Mouse (Mus musculus) spleen, adult 2 months (tissue): ENCODE results near the gene Adcy10.

Source experiments
- CTCF ChIP-seq: fragments of 200-500 bp; IDR thresholded peaks from 2 replicates; pipeline ENCODE4 v1.5.1; 2011; ENCODE audit warnings: mild to moderate bottlenecking, inconsistent platforms; ENCODE audit not compliant: insufficient read depth, insufficient read length, insufficient replicate concordance; ENCODE audit errors: extremely low read depth
- POLR2A ChIP-seq: fragments of 200-500 bp; IDR thresholded peaks from 2 replicates; pipeline ENCODE4 v1.6.1; 2011; ENCODE audit warnings: low read depth, low read length, inconsistent platforms

- TF ChIP-seq CTCF (no peak), POLR2A (no peak)
These were observed 91.0 kb downstream of the Adcy10 start for GRCm38 (mm10) chr1:165576005-165576404.
